Mouse (Mus musculus) urinary bladder, adult 18-20 months (tissue): ENCODE data around the gene Cenpp.
A peak's percentile ranks its signal among the peaks of the same experiment; 100 is the strongest.

ENCODE experiments used
- DNase-seq, 2 experiments: peaks; one replicate each; pipeline ENCODE4 v3.0.0; 2022; ENCODE audit warnings: low spot score in 2 of 2, mixed read lengths in 2 of 2

The Cenpp gene

GRCm38 (mm10) chr13:49652481-49653179, at the start of gene Cenpp, which contains the start of gene Nol8:
Gene Cenpp, minus strand, starts transcription at chr13:49652785.
Gene Nol8, plus strand, starts transcription at chr13:49653078.
- DNase-seq, result peak; percentile 95 to 99

GRCm38 (mm10) chr13:49691056-49691455, 38.5 kb upstream of the Cenpp start:
- no peak for DNase-seq

- DNase-seq, result no peak
Measured at GRCm38 (mm10) chr13:49684266-49684665, 31.7 kb upstream of the Cenpp start.

GRCm38 (mm10) chr13:49682233-49682846, 29.8 kb upstream of the Cenpp start:
- DNase-seq, result no peak

- DNase-seq, result peak; percentile 99
Measured at GRCm38 (mm10) chr13:49681351-49682232, 29.0 kb upstream of the Cenpp start, which contains the start of gene Iars. Gene Iars, plus strand, starts transcription at chr13:49682100.

- DNase-seq, result no peak
Measured at GRCm38 (mm10) chr13:49677793-49678192, 25.2 kb upstream of the Cenpp start.

- peak in 1 of 2 experiments; percentile 43 for DNase-seq
Measured at GRCm38 (mm10) chr13:49653180-49653541, 576 bp upstream of the Cenpp start.

- DNase-seq, result no peak
Measured at GRCm38 (mm10) chr13:49651781-49652351, 719 bp downstream of the Cenpp start.

GRCm38 (mm10) chr13:49651136-49651535, 1.4 kb downstream of the Cenpp start:
- no peak for DNase-seq

GRCm38 (mm10) chr13:49646019-49646418, 6.6 kb downstream of the Cenpp start:
- DNase-seq, result no peak

GRCm38 (mm10) chr13:49644731-49645529, 7.7 kb downstream of the Cenpp start:
- DNase-seq, result no peak

- DNase-seq, result no peak
Measured at GRCm38 (mm10) chr13:49643669-49644362, 8.8 kb downstream of the Cenpp start.

GRCm38 (mm10) chr13:49642650-49643049, 9.9 kb downstream of the Cenpp start:
- DNase-seq, result no peak

GRCm38 (mm10) chr13:49639965-49640364, 12.6 kb downstream of the Cenpp start:
- DNase-seq, result no peak

GRCm38 (mm10) chr13:49629076-49629475, 23.5 kb downstream of the Cenpp start:
- DNase-seq, result no peak

- no peak for DNase-seq
Measured at GRCm38 (mm10) chr13:49628167-49628566, 24.4 kb downstream of the Cenpp start.

- DNase-seq, result no peak
Measured at GRCm38 (mm10) chr13:49623216-49623615, 29.4 kb downstream of the Cenpp start.

- no peak for DNase-seq
Measured at GRCm38 (mm10) chr13:49618365-49618764, 34.2 kb downstream of the Cenpp start.

GRCm38 (mm10) chr13:49617021-49617420, 35.6 kb downstream of the Cenpp start:
- DNase-seq, result no peak

- no peak for DNase-seq
Measured at GRCm38 (mm10) chr13:49608589-49609322, 43.8 kb downstream of the Cenpp start.
